Mouse (Mus musculus) heart, postnatal 0 days (tissue): ENCODE measurements around the gene 9130213A22Rik. TPM values are rescaled to one million over a fixed set of nuclear protein-coding genes. Genes with fewer than 3 reads are reported as not detected.

Experiments
- ATAC-seq: fragments of 200-750 bp; cut with Nextera tagmentation; 2 replicates; pipeline ENCODE4 v1.8.0; 2017; ENCODE audit warnings: low read depth, moderate number of reproducible peaks, moderate library complexity; ENCODE audit not compliant: insufficient read depth
- DNase-seq: peaks from one replicate; pipeline ENCODE4 v3.0.0-alpha.2; 2016; ENCODE audit warnings: low spot score
- H3K27ac ChIP-seq: fragments of 300-500 bp; sonication (generic); 2 replicates; pipeline ENCODE4 v1.5.1; 2014; ENCODE audit warnings: low read depth, mild to moderate bottlenecking
- H3K27me3 ChIP-seq: fragments of 300-500 bp; sonication (generic); 2 replicates; pipeline ENCODE4 v1.6.1; 2014; ENCODE audit warnings: low read length, mixed read lengths; ENCODE audit not compliant: control insufficient read depth, insufficient read depth
- H3K36me3 ChIP-seq: fragments of 300-500 bp; sonication (generic); replicated peaks from 2 replicates; pipeline ENCODE4 v1.6.1; 2014; ENCODE audit warnings: low read length, mixed read lengths; ENCODE audit not compliant: control insufficient read depth, insufficient read depth
- H3K4me1 ChIP-seq: fragments of 300-500 bp; sonication (generic); 2 replicates; pipeline ENCODE4 v1.6.1; 2014; ENCODE audit warnings: antibody characterized with exemption; ENCODE audit not compliant: control insufficient read depth, insufficient read depth
- H3K4me2 ChIP-seq: fragments of 300-500 bp; sonication (generic); 2 replicates; pipeline ENCODE4 v1.6.1; 2014; ENCODE audit warnings: low read depth, mild to moderate bottlenecking, low read length, moderate library complexity
- H3K4me3 ChIP-seq: fragments of 300-500 bp; sonication (generic); 2 replicates; pipeline ENCODE4 v1.5.1; 2014; ENCODE audit warnings: low read depth, low read length
- H3K9ac ChIP-seq: fragments of 300-500 bp; sonication (generic); replicated peaks from 2 replicates; pipeline ENCODE4 v1.6.1; 2014; ENCODE audit warnings: low read depth, low read length, mixed read lengths
- H3K9me3 ChIP-seq: fragments of 300-500 bp; sonication (generic); replicated peaks from 2 replicates; pipeline ENCODE4 v1.6.1; 2016; ENCODE audit warnings: low read length; ENCODE audit not compliant: control insufficient read depth
- CTCF ChIP-seq: IDR thresholded peaks from 2 replicates; pipeline ENCODE4 v1.5.1; 2016; ENCODE audit warnings: antibody characterized with exemption, control low read depth, low read depth
- EP300 ChIP-seq: IDR thresholded peaks from 2 replicates; pipeline ENCODE4 v1.6.1; 2016; ENCODE audit warnings: antibody characterized with exemption, low read depth
- WGBS: fragments of 180-500 bp; shearing (Covaris S2); extraction: QIAGEN DNeasy Blood & Tissue Kit; methylation state at CpG from one replicate; pipeline ENCODE4 v1.1.7; 2014; 5-methylcytosine and 5-hydroxymethylcytosine counted together
- polyA plus RNA-seq: library from polyadenylated mRNA; unstranded; fragments of >200 nt; fragmentation: Nextera tagmentation; extraction: Ambion mirVana; gene quantifications from 2 replicates; pipeline ENCODE4 v1.2.1, GENCODE M21; 2015
- total RNA-seq: library from RNA; depleted of rRNA; stranded (reverse); fragments of >200 nt; gene quantifications from 2 replicates; pipeline ENCODE4 v1.2.3, GENCODE M21; 2014; ENCODE audit warnings: low replicate concordance

The 9130213A22Rik gene
- total and polyA plus RNA-seq, 2 experiments from 2014 or later = 0.30 TPM; not detected in 1

DNA sequence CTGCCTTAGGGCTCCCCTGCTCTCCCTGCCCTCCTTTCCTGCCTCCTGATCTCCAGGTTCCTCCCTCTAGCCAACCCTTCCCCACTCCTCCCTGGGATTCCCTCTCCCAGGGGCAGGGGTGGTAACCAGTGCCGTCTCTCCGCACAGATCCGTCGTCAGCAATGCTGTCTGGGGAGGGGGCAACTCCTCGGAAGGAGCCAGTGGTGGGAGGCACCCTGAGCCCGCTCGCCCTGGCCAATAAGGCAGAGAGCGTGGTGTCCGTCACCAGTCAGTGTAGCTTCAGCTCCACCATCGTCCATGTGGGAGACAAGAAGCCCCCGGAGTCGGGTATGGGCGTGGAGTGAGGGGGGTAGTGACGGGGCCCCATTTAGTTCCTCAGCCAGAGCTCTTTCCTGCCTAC, 17.9 kb downstream of the 9130213A22Rik start:
- Histone ChIP-seq H3K4me1 (peaks cover 7% of the 10 kb centered on the region), H3K36me3 (peaks cover 94% of the 10 kb centered on the region), H3K27ac (no peak overlapping the region), H3K9ac (no peak overlapping the region), H3K4me2 (no peak overlapping the region), H3K27me3 (no peaks in the 10 kb centered on the region), H3K4me3 (no peak overlapping the region), H3K9me3 (no peaks in the 10 kb centered on the region)
- no peak for DNase-seq
- no peak for ATAC-seq
- TF ChIP-seq EP300 (no peak), CTCF (no peak)
- WGBS = 86% methylated on average over 14 of the region's 14 CpGs

- 87% methylated on average over 15 of the region's 15 CpGs for WGBS
- Histone ChIP-seq H3K4me1 (peaks cover 7% of the 10 kb centered on the region), H3K27me3 (no peaks in the 10 kb centered on the region), H3K36me3 (peaks cover 87% of the 10 kb centered on the region), H3K9ac (no peak overlapping the region), H3K4me3 (no peak overlapping the region), H3K9me3 (no peaks in the 10 kb centered on the region), H3K27ac (no peak overlapping the region), H3K4me2 (no peak overlapping the region)
- DNase-seq = no peak
- ATAC-seq = no peak
- TF ChIP-seq CTCF = no peak
- TF ChIP-seq EP300 = no peak
Observed at GRCm38 (mm10) chr11:69103531-69104435, 18.6 kb downstream of the 9130213A22Rik start.

DNA sequence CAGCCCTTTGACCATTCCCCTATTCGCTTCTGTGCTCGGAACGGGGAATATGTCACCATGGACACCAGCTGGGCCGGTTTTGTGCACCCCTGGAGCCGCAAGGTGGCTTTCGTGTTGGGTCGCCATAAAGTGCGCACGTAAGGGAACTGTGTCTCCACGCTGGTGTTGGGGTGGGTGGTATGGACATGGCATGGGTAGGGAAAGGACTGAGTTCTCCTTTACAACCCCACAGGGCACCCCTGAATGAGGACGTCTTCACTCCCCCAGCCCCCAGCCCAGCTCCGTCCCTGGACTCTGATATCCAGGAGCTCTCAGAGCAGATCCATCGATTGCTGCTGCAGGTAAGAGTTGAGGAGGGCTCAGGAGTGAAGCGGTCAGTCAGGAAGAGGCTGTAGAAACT, 19.3 kb downstream of the 9130213A22Rik start:
- 96% methylated on average over 14 of the region's 14 CpGs for WGBS
- Histone ChIP-seq H3K4me3 (no peak overlapping the region), H3K9ac (no peak overlapping the region), H3K4me1 (peaks cover 12% of the 10 kb centered on the region), H3K4me2 (no peak overlapping the region), H3K36me3 (peaks cover 80% of the 10 kb centered on the region), H3K27ac (no peak overlapping the region), H3K9me3 (no peaks in the 10 kb centered on the region), H3K27me3 (no peaks in the 10 kb centered on the region)
- no peak for TF ChIP-seq CTCF
- TF ChIP-seq EP300 = no peak
- DNase-seq (no peak), ATAC-seq (no peak)

- WGBS = 94% methylated on average over 7 of the region's 7 CpGs
- H3K9ac ChIP-seq = no peak overlapping the region
- TF ChIP-seq CTCF = no peak
- TF ChIP-seq EP300 = no peak
- no peaks in the 10 kb centered on the region for H3K9me3 ChIP-seq
- no peak overlapping the region for H3K4me3 ChIP-seq
- H3K27me3 ChIP-seq = no peaks in the 10 kb centered on the region
- no peak for DNase-seq
- H3K36me3 ChIP-seq = peaks cover 73% of the 10 kb centered on the region
- ATAC-seq = no peak
- H3K4me2 ChIP-seq = no peak overlapping the region
- no peak overlapping the region for H3K27ac ChIP-seq
- peaks cover 16% of the 10 kb centered on the region for H3K4me1 ChIP-seq
Observed at GRCm38 (mm10) chr11:69102403-69102725, 20.0 kb downstream of the 9130213A22Rik start.

DNA sequence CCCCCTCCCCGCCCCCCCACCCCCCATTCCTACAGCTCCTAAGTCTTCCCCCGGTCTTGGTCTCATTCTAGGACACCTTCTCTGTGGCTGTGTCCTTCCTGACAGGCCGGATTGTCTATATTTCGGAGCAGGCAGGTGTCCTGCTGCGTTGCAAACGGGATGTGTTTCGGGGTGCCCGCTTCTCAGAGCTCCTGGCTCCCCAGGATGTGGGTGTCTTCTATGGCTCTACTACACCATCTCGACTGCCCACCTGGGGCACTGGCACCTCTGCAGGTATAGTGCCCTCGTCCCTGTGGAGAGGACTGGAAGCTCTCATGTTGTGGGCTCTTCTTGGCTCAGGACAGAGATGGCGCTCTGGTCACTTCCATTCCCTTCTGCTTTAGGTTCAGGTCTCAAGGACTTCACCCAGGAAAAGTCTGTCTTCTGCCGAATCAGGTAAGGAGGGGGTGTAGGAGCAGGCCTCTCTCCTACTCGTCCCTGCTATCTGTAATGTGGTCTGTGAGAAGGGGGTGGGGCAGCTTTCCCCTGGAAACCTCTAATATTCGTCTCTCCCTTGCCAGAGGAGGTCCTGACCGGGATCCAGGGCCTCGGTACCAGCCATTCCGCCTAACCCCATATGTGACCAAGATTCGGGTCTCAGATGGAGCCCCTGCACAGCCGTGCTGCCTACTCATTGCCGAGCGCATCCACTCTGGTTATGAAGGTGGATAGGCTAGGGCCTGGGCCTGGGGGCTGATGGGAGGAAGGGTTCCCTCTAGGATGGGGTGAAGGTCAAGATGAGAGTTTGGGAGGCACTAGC, 20.6 kb downstream of the 9130213A22Rik start:
- Histone ChIP-seq H3K36me3 (peaks cover 67% of the 10 kb centered on the region), H3K9me3 (no peaks in the 10 kb centered on the region), H3K4me1 (peaks cover 16% of the 10 kb centered on the region), H3K27ac (no peak overlapping the region), H3K27me3 (no peaks in the 10 kb centered on the region), H3K9ac (no peak overlapping the region), H3K4me2 (no peak overlapping the region), H3K4me3 (no peak overlapping the region)
- DNase-seq (no peak), ATAC-seq (no peak)
- TF ChIP-seq CTCF (no peak), EP300 (no peak)
- 88% methylated on average over 21 of the region's 21 CpGs for WGBS
